Mouse (Mus musculus): ENCODE measurements around the gene Haus4.

- TF ChIP-seq POLR2A (IDR thresholded peaks at IDR 0.05; ENCODE audit: insufficient read depth, low read length) (no peak), CTCF (IDR thresholded peaks at IDR 0.05; ENCODE audit: low read depth, low read length) (no peak), EP300 (IDR thresholded peaks at IDR 0.05; ENCODE audit: insufficient read depth, low read depth, low read length) (no peak)
Observed at GRCm38 (mm10) chr14:54576241-54577088, 22.0 kb upstream of the Haus4 start.

Measured in ES-Bruce4 (cell line).